Mouse (Mus musculus): Measurements from ENCODE around the gene Scyl3.

Gene Scyl3

GRCm38 (mm10) chr1:163928846-163929245 lies at the start of gene Scyl3:
Gene Scyl3 (plus strand): TSS chr1:163929100.
- DNase-seq (ENCODE audit: low spot score) = no peak

- DNase-seq (ENCODE audit: low spot score) = no peak
Observed at GRCm38 (mm10) chr1:163889629-163890028, 39.3 kb upstream of the Scyl3 start.

- DNase-seq (ENCODE audit: low spot score) = no peak
Observed at GRCm38 (mm10) chr1:163893294-163893693, 35.6 kb upstream of the Scyl3 start.

GRCm38 (mm10) chr1:163893774-163894527 lies 34.9 kb upstream of the Scyl3 start:
- DNase-seq (ENCODE audit: low spot score) = no peak

GRCm38 (mm10) chr1:163898291-163898764 lies 30.6 kb upstream of the Scyl3 start:
- DNase-seq (ENCODE audit: low spot score) = no peak

- DNase-seq (ENCODE audit: low spot score) = no peak
Observed at GRCm38 (mm10) chr1:163899575-163899974, 29.3 kb upstream of the Scyl3 start.

- no peak for DNase-seq (ENCODE audit: low spot score)
Observed at GRCm38 (mm10) chr1:163900168-163900567, 28.7 kb upstream of the Scyl3 start.

GRCm38 (mm10) chr1:163903411-163903810 lies 25.5 kb upstream of the Scyl3 start:
- no peak for DNase-seq (ENCODE audit: low spot score)

GRCm38 (mm10) chr1:163907007-163907811 lies 21.7 kb upstream of the Scyl3 start:
- no peak for DNase-seq (ENCODE audit: low spot score)

- DNase-seq (ENCODE audit: low spot score) = no peak
Observed at GRCm38 (mm10) chr1:163908389-163908788, 20.5 kb upstream of the Scyl3 start.

- peak; percentile 75 for DNase-seq (ENCODE audit: low spot score)
Observed at GRCm38 (mm10) chr1:163910343-163910742, 18.6 kb upstream of the Scyl3 start.

GRCm38 (mm10) chr1:163910785-163911184 lies 18.1 kb upstream of the Scyl3 start:
- DNase-seq (ENCODE audit: low spot score) = no peak

- no peak for DNase-seq (ENCODE audit: low spot score)
Observed at GRCm38 (mm10) chr1:163911981-163912380, 16.9 kb upstream of the Scyl3 start.

- no peak for DNase-seq (ENCODE audit: low spot score)
Observed at GRCm38 (mm10) chr1:163917349-163918160, 11.3 kb upstream of the Scyl3 start.

GRCm38 (mm10) chr1:163924093-163924492 lies 4.8 kb upstream of the Scyl3 start:
- DNase-seq (ENCODE audit: low spot score) = no peak

GRCm38 (mm10) chr1:163929636-163930457 lies 947 bp downstream of the Scyl3 start:
- DNase-seq (ENCODE audit: low spot score) = peak; percentile 95

- peak; percentile 45 for DNase-seq (ENCODE audit: low spot score)
Observed at GRCm38 (mm10) chr1:163930458-163930794, 1.5 kb downstream of the Scyl3 start.

- no peak for DNase-seq (ENCODE audit: low spot score)
Observed at GRCm38 (mm10) chr1:163931801-163932200, 2.9 kb downstream of the Scyl3 start.

GRCm38 (mm10) chr1:163934591-163934990 lies 5.7 kb downstream of the Scyl3 start:
- peak; percentile 64 for DNase-seq (ENCODE audit: low spot score)

GRCm38 (mm10) chr1:163942056-163942455 lies 13.2 kb downstream of the Scyl3 start:
- DNase-seq (ENCODE audit: low spot score) = no peak

GRCm38 (mm10) chr1:163953396-163953795 lies 24.5 kb downstream of the Scyl3 start:
- DNase-seq (ENCODE audit: low spot score) = no peak
